8 mouse cellular contexts compared by ENCODE assay signal in the genomic region with DNA sequence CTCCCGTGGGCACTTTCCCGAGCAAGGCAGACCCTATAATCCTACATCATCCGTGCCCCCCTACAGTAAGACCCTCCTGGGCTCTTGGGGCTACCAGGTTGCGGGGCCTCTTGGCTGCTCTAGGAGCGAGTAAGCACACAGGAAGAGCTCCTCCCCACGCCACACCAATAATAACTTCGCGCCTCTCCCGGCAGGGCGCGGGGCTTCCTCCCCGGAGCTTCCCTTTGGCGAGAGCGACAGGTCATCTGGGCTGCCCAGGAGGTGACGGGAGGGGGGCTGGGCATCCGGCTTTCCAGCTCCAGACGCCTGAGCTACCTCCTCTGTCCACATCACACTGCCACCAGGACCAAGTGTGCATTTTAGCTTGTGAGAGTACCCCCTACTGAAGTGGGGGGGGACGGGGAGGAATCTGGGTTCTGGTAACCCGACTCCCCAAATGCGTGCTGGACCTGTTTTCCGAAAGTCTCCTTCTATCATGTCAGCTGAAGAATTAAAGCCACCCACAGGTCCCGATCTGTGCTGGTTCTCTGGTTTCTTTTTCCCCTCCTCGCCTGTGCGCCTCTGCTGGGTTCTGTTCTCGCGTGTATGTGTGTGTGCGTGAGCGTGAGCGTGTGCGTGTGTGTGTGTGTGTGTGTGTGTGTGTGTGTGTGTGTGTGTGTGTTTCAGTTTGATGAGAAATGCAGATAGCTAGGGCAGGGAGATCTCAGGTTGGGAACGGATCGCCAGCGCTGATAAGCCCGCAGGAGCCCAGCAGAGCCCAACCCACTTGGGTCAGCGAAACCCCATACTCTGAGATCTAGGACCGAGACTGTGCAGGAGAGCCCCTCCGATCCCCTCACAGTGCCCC. TPM values are rescaled to one million over a fixed set of nuclear protein-coding genes. Genes with fewer than 3 reads are reported as not detected.
DNase-seq lines count a peak whose midpoint lies in the region; ATAC-seq and TF ChIP-seq lines count a peak whose summit lies in the region.

No protein-coding gene starts in this region.

- no peak for TF ChIP-seq POLR2A in cortical plate, adult 2 months (IDR thresholded peaks at IDR 0.05; ENCODE audit: extremely low read depth, insufficient read depth, low read length)

- TF ChIP-seq CTCF in cortical plate, adult 2 months (IDR thresholded peaks at IDR 0.05; ENCODE audit: extremely low read depth, insufficient read depth, low read length) = no peak

- peak overlapping the region; percentile 99 for H3K4me2 ChIP-seq in midbrain, embryonic 16.5 days (ENCODE audit: low read length)

- no peak for ATAC-seq in midbrain, embryonic 16.5 days

- peak overlapping the region; percentile 82 for H3K9ac ChIP-seq in midbrain, embryonic 16.5 days (ENCODE audit: low read depth, low read length)

- H3K27ac ChIP-seq in cortical plate, adult 2 months (ENCODE audit: insufficient read depth, low read length) = peak overlapping the region; percentile 37; the same call in 1 of the 2 replicates
- peak overlapping the region; percentile 53; the same call in 1 of the 2 replicates for H3K27ac ChIP-seq in midbrain, embryonic 16.5 days (ENCODE audit: low read length)

- H3K9me3 ChIP-seq in midbrain, embryonic 16.5 days (replicated peaks; ENCODE audit: control insufficient read depth, low read length, poor library complexity, severe bottlenecking) = no peaks in the 10 kb centered on the region

- H3K36me3 ChIP-seq in midbrain, embryonic 16.5 days (ENCODE audit: control insufficient read depth, insufficient read depth, low read length) = no peaks in the 10 kb centered on the region

- peak overlapping the region; percentile 47 for H3K4me3 ChIP-seq in cortical plate, adult 2 months (ENCODE audit: insufficient read depth, low read length)
- peak overlapping the region; percentile 77 for H3K4me3 ChIP-seq in midbrain, embryonic 16.5 days (ENCODE audit: low read depth, low read length)

- 1% methylated on average over 35 of the region's 37 CpGs for WGBS in midbrain, embryonic 16.5 days

- peak; percentile 64 for DNase-seq in cerebellum, adult 11-12 months
- DNase-seq in cerebellum, postnatal 4 days (ENCODE audit: low spot score in 2 of 2) = no peak
- peak; percentile 81 to 92 for DNase-seq in heart, adult 18-20 months
- peak; percentile 69 for DNase-seq in kidney, adult 11 months
- peak; percentile 77 for DNase-seq in liver
- peak; percentile 46 to 58 for DNase-seq in thymus, adult 18-20 months

- H3K27me3 ChIP-seq in midbrain, embryonic 16.5 days (ENCODE audit: control insufficient read depth, insufficient read depth, low read depth, low read length) = no peaks in the 10 kb centered on the region; the same call in 1 of the 2 replicates

- H3K4me1 ChIP-seq in cortical plate, adult 2 months (ENCODE audit: control insufficient read depth, insufficient read depth, low read length) = peaks cover 2% of the 10 kb centered on the region; the same call in 1 of the 2 replicates
- peaks cover 28% of the 10 kb centered on the region; the same call in 1 of the 2 replicates for H3K4me1 ChIP-seq in midbrain, embryonic 16.5 days (ENCODE audit: control insufficient read depth, insufficient read depth, low read length)

RNA-seq across cellular contexts. Expression of a gene that starts 1.6 kb away (rescaled TPM):
- polyA plus RNA-seq in cortical plate, adult 2 months (2012; rRNA removed) = 32.1 and 39.0 TPM in 2 replicates
- 10 to 100 TPM; 18.4 to 23.0 TPM for total RNA-seq in heart, adult 18-20 months (2021)
- 0.77 and 1.2 TPM in 2 replicates for polyA plus RNA-seq in midbrain, embryonic 16.5 days (2015; fragmentation: Nextera tagmentation; extraction: Ambion mirVana)

Comparison
In these comparisons a context has a peak if more than half of its experiments do, and no peak if none do; other contexts are left out.
1. DNase-seq: peak in cerebellum, adult 11-12 months (single experiment), heart, adult 18-20 months (2 of 2), kidney, adult 11 months (single experiment), liver (single experiment) and thymus, adult 18-20 months (2 of 2); none in cerebellum, postnatal 4 days (0 of 2).
2. RNA of a gene that starts 1.6 kb away (polyA plus RNA-seq): 32.1 to 39.0 TPM in cortical plate, adult 2 months; 0.77 to 1.2 TPM in midbrain, embryonic 16.5 days; every median in the first group is over 10 times any median in the second.